Mouse (Mus musculus) neutrophil, adult 5-6 weeks (primary cell): ENCODE measurements at regions not wholly inside any gene's neighbourhood (a gene's known extent, or its start where the extent isn't known, plus 50 kb on each side); places are given as distances from the start of the nearest gene placed in this dataset.
"Not testable (repeated sequence)": the region's sequence is repeated elsewhere in the genome, so short reads cannot be mapped to it uniquely, and the experiment has no call there.

Source experiments
- ATAC-seq: fragments of 151-379, 151-347 bp; 2 replicates; pipeline ENCODE4 v1.8.0; 2017; ENCODE audit warnings: mild to moderate bottlenecking, moderate TSS enrichment; ENCODE audit not compliant: insufficient number of reproducible peaks, poor library complexity, low FRiP score, severe bottlenecking; ENCODE audit errors: extremely low read depth

GRCm38 (mm10) chrX:153887285-153887684, 55.3 kb downstream of the Spin2c start:
- peak; percentile 72 for ATAC-seq

GRCm38 (mm10) chrX:153927996-153928395, 84.4 kb downstream of the Samt1 start:
- no peak for ATAC-seq

GRCm38 (mm10) chrX:153932586-153932985, 79.9 kb downstream of the Samt1 start:
- peak; percentile 75; the same call in 1 of the 2 replicates for ATAC-seq

GRCm38 (mm10) chrX:153936111-153936510, 76.3 kb downstream of the Samt1 start:
- ATAC-seq, result no peak

GRCm38 (mm10) chrX:153937346-153937745, 75.1 kb downstream of the Samt1 start:
- ATAC-seq, result no peak

GRCm38 (mm10) chrX:153940089-153940488, 72.4 kb downstream of the Samt1 start:
- no peak for ATAC-seq

GRCm38 (mm10) chrX:153941130-153941529, 71.3 kb downstream of the Samt1 start:
- ATAC-seq, result not testable (repeated sequence)
